Mouse (Mus musculus): ENCODE data around the gene E030025P04Rik. TPM values are rescaled to one million over a fixed set of nuclear protein-coding genes. Genes with fewer than 3 reads are reported as not detected.

Gene E030025P04Rik
- not detected for polyA plus RNA-seq (2014; fragmentation: Illumina TruSeq; extraction: RNeasy Lipid Tissue Mini Kit (QIAGEN cat#74804); ENCODE audit: low read depth, low replicate concordance)

GRCm38 (mm10) chr11:109144236-109144635 is at the start of gene E030025P04Rik:
Gene E030025P04Rik (minus strand): TSS chr11:109144369.

Other genes with a start within 250 kb of the E030025P04Rik start
- gene Axin2, start 224.0 kb downstream of the E030025P04Rik start, polyA plus RNA-seq (2014; fragmentation: Illumina TruSeq; extraction: RNeasy Lipid Tissue Mini Kit (QIAGEN cat#74804); ENCODE audit: low read depth, low replicate concordance) = 10.8 TPM
- gene Rgs9, start 153.8 kb upstream of the E030025P04Rik start, polyA plus RNA-seq (2014; fragmentation: Illumina TruSeq; extraction: RNeasy Lipid Tissue Mini Kit (QIAGEN cat#74804); ENCODE audit: low read depth, low replicate concordance) = 1.5 TPM
- 100 TPM for gene Gna13, start 218.5 kb upstream of the E030025P04Rik start, polyA plus RNA-seq (2014; fragmentation: Illumina TruSeq; extraction: RNeasy Lipid Tissue Mini Kit (QIAGEN cat#74804); ENCODE audit: low read depth, low replicate concordance)

All from sigmoid colon, adult 10 weeks (tissue).